Mouse (Mus musculus) G1E (cell line): Measurements from ENCODE around the gene Zbp1.

Source experiments
- CTCF ChIP-seq: IDR thresholded peaks from 2 replicates; pipeline ENCODE4 v1.5.1; 2012; ENCODE audit warnings: low read depth, low read length, inconsistent platforms, mixed read lengths
- GATA1 ChIP-seq: IDR thresholded peaks from 2 replicates; pipeline ENCODE4 v1.6.1; 2012; ENCODE audit warnings: borderline replicate concordance, low read length, inconsistent platforms, mixed read lengths
- TAL1 ChIP-seq: conservative IDR thresholded peaks from 2 replicates; pipeline ENCODE4 v1.6.1; 2012; ENCODE audit warnings: low read depth, low read length, inconsistent platforms, mixed read lengths

GRCm38 (mm10) chr2:173203726-173204125 is 15.0 kb downstream of the Zbp1 start:
- TF ChIP-seq CTCF, result no peak
- TF ChIP-seq TAL1, result no peak
- no peak for TF ChIP-seq GATA1
